Mouse (Mus musculus) limb, embryonic 11.5 days (tissue): ENCODE results near the gene Isg15. TPM values are rescaled to one million over a fixed set of nuclear protein-coding genes. Genes with fewer than 3 reads are reported as not detected.

Source experiments
- ATAC-seq: fragments of 200-750 bp; cut with Nextera tagmentation; 2 replicates; pipeline ENCODE4 v1.8.0; 2017; ENCODE audit warnings: low read depth; ENCODE audit not compliant: insufficient number of reproducible peaks, low FRiP score, low TSS enrichment
- DNase-seq: peaks from one replicate; pipeline ENCODE4 v3.0.0-alpha.2; 2015; ENCODE audit warnings: low spot score
- H3K27ac ChIP-seq: fragments of 300-500 bp; sonication (generic); replicated peaks from 2 replicates; pipeline ENCODE4 v1.5.1; 2014; ENCODE audit warnings: low read depth, mild to moderate bottlenecking, low read length
- H3K27me3 ChIP-seq: fragments of 300-500 bp; sonication (generic); 2 replicates; pipeline ENCODE4 v1.6.1; 2014; ENCODE audit warnings: mild to moderate bottlenecking, low read length, mixed read lengths; ENCODE audit not compliant: control insufficient read depth, insufficient read depth
- H3K36me3 ChIP-seq: fragments of 300-500 bp; sonication (generic); 2 replicates; pipeline ENCODE4 v1.6.1; 2014; ENCODE audit warnings: mild to moderate bottlenecking, low read length, moderate library complexity, mixed read lengths; ENCODE audit not compliant: control insufficient read depth, insufficient read depth
- H3K4me1 ChIP-seq: fragments of 300-500 bp; sonication (generic); 2 replicates; pipeline ENCODE4 v1.6.1; 2014; ENCODE audit warnings: low read length, mixed read lengths; ENCODE audit not compliant: control insufficient read depth, insufficient read depth
- H3K4me2 ChIP-seq: fragments of 300-500 bp; sonication (generic); 2 replicates; pipeline ENCODE4 v1.6.1; 2014; ENCODE audit warnings: low read depth, mild to moderate bottlenecking, moderate library complexity; ENCODE audit not compliant: severe bottlenecking
- H3K4me3 ChIP-seq: fragments of 300-500 bp; sonication (generic); 2 replicates; pipeline ENCODE4 v1.5.1; 2014; ENCODE audit warnings: low read depth, low read length
- H3K9ac ChIP-seq: fragments of 300-500 bp; sonication (generic); 2 replicates; pipeline ENCODE4 v1.6.1; 2014; ENCODE audit warnings: mild to moderate bottlenecking, low read length
- H3K9me3 ChIP-seq: fragments of 300-500 bp; sonication (generic); 2 replicates; pipeline ENCODE4 v1.6.1; 2016; ENCODE audit warnings: low read length; ENCODE audit not compliant: control insufficient read depth
- WGBS: fragments of 180-500 bp; shearing (Covaris S2); extraction: QIAGEN DNeasy Blood & Tissue Kit; methylation state at CpG from one replicate; pipeline ENCODE4 v1.1.7; 2014; 5-methylcytosine and 5-hydroxymethylcytosine counted together
- polyA plus RNA-seq: library from polyadenylated mRNA; unstranded; fragments of >200 nt; fragmentation: Nextera tagmentation; extraction: Ambion mirVana; gene quantifications from 2 replicates; pipeline ENCODE4 v1.2.1, GENCODE M21; 2014

Gene Isg15
- polyA plus RNA-seq, 1 experiment from 2014 or later = 0.20 TPM

- Histone ChIP-seq H3K4me3 (peak overlapping the region; percentile 82), H3K4me1 (peaks cover 28% of the 10 kb centered on the region), H3K27ac (no peak overlapping the region), H3K9me3 (no peaks in the 10 kb centered on the region), H3K27me3 (no peaks in the 10 kb centered on the region), H3K9ac (peak overlapping the region; percentile 67), H3K36me3 (peaks cover 8% of the 10 kb centered on the region; the same call in 1 of the 2 replicates), H3K4me2 (peak overlapping the region; percentile 87)
- DNase-seq (peak; percentile 64), ATAC-seq (no peak)
- 3% methylated on average over 35 of the region's 35 CpGs for WGBS
Measured at GRCm38 (mm10) chr4:156195927-156196870, 4.4 kb downstream of the Isg15 start.

DNA sequence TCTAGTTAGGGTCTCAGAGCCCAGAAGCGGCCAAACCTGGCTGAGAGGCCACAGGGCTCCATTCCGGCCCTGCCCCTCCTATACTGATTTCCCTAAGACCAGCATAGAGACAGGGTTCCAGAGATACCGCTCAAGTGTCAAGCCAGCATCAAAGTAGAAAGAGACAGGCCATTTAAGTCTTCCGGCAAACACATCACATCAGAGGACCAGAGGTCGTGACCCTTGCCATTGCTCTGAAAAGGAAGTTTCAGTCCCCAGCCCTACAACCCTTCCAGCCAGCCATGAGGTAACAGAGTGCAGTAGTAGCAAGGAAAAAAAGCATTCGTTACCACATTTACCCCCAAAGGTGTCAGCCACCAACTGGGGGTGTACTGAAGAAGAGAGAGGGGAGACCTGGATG is 6.3 kb downstream of the Isg15 start:
- H3K27me3 ChIP-seq = no peaks in the 10 kb centered on the region
- ATAC-seq (no peak), DNase-seq (no peak)
- H3K4me2 ChIP-seq = no peak overlapping the region; the same call in 1 of the 2 replicates
- H3K27ac ChIP-seq = no peak overlapping the region
- peaks cover 9% of the 10 kb centered on the region for H3K36me3 ChIP-seq
- H3K4me3 ChIP-seq = no peak overlapping the region
- H3K9me3 ChIP-seq = no peaks in the 10 kb centered on the region
- H3K4me1 ChIP-seq = peaks cover 33% of the 10 kb centered on the region
- 22% methylated on average over 6 of the region's 6 CpGs for WGBS
- no peak overlapping the region for H3K9ac ChIP-seq

DNA sequence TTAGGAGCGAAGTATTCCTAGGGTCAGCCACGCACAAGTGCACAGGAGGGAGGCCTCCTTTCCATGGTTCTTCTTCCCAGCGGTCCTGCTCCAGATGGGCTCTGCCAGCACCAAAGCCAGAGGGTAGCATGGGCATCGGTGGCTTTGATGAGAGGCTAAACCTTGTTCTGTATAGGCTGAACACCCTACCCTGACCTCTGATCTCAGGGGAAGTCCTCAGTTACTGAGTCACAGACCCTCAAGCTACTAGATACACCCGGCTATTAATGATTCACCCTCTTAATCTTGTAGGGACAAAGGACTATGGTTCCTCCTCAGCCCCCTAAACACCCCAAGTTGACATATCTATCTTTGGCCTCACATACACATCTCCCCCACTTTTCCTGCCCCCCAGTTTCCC is 6.7 kb downstream of the Isg15 start:
- no peak for ATAC-seq
- peaks cover 38% of the 10 kb centered on the region for H3K4me1 ChIP-seq
- H3K4me2 ChIP-seq = no peak overlapping the region
- no peaks in the 10 kb centered on the region for H3K9me3 ChIP-seq
- no peak for DNase-seq
- no peak overlapping the region for H3K27ac ChIP-seq
- no peak overlapping the region for H3K4me3 ChIP-seq
- H3K36me3 ChIP-seq = peaks cover 10% of the 10 kb centered on the region
- H3K27me3 ChIP-seq = no peaks in the 10 kb centered on the region
- 72% methylated on average over 5 of the region's 5 CpGs for WGBS
- no peak overlapping the region for H3K9ac ChIP-seq

DNA sequence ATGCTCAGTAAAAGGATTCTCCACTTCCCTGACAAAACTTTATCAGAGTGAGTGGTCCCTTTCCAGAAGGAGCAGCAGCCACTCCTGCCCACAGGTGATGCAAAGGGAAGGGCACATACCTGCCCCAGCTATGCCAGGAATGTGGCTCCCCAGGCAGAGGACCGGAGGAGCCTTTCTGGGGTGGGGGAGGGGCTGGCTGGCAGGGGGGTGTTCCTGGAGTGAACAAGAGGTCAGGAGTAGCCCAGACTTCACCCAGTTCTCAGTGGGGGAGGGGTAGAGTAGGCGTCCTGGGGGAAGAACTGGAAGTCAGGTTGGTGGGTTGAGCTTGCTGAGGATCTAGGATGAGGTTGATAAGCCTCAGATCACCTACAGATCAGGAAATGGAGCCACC is 7.4 kb downstream of the Isg15 start:
- DNase-seq (no peak), ATAC-seq (no peak)
- 28% methylated on average over 2 of the region's 2 CpGs for WGBS
- Histone ChIP-seq H3K4me2 (no peak overlapping the region), H3K4me3 (no peak overlapping the region), H3K9me3 (no peaks in the 10 kb centered on the region), H3K36me3 (peaks cover 10% of the 10 kb centered on the region), H3K27ac (no peak overlapping the region), H3K27me3 (no peaks in the 10 kb centered on the region), H3K9ac (peak overlapping the region; percentile 37; the same call in 1 of the 2 replicates), H3K4me1 (peaks cover 44% of the 10 kb centered on the region)

DNA sequence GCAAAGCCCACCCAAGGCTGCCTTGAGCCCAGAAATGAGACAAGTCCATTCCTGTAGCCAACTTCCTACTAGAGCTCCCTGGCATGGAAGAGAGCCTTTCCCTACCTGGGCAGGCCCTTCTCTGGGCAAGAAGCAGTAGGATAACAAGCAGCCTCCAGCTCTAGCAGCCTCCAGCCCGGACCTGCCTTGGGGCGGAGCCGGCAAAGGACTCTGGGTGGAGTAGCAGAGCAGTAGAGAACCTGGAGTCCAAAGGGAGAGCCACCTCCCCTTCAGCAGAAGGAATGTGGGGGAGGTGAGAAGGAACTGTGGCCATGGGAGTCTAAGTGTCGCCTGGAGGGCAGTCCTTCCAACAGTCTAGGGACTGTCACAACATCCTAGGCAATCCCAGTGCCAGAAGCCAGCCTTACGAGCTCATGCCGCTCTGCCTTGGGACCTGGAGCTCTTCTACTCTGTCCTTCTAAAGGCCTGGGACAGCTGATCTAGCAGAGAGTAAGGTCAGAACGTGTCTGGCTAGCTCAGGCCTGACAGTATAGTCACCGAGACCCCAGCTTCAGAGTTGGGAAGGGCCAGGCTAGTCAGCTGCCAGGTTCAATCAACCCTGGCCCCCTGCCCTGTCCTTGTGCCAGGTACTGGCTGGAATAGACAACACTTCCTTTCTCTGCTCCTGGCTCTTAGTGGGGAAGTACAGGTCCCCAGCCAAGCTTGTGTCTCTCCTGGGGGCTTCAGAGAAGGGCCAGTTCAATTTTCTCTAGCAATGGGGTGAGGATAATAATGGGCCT is 8.0 kb downstream of the Isg15 start:
- 35% methylated on average over 8 of the region's 8 CpGs for WGBS
- no peaks in the 10 kb centered on the region for H3K27me3 ChIP-seq
- no peak overlapping the region for H3K4me2 ChIP-seq
- ATAC-seq (no peak), DNase-seq (no peak)
- H3K4me1 ChIP-seq = peaks cover 50% of the 10 kb centered on the region
- no peak overlapping the region for H3K4me3 ChIP-seq
- no peaks in the 10 kb centered on the region for H3K9me3 ChIP-seq
- no peak overlapping the region for H3K9ac ChIP-seq
- H3K36me3 ChIP-seq = peaks cover 10% of the 10 kb centered on the region
- H3K27ac ChIP-seq = no peak overlapping the region

DNA sequence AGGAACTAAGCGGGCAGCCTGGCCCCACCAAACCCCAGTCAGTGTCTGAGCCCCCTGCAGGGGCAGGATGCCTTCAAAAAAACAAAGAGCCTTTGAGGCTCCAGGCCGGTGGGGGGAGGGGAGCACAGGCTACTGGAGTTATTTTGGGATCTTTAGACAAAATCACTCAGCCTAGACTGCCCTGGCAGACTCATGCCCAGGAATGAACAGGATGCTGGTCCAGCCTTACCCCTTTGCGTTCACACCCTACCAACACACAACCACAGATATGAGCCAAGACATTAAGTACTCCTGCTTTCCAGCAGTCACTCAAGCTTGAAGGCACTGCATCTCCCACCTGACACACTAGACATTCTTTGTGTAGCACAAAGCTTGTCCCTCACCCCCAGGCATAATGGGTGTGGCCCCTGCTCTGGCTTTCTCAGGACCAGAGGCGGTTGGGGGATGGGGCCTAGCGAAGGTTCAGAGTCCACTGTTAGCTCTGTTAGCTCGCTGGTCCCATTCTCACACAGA is 11.8 kb downstream of the Isg15 start:
- Histone ChIP-seq H3K4me1 (peaks cover 48% of the 10 kb centered on the region), H3K9ac (peak overlapping the region; percentile 17; the same call in 1 of the 2 replicates)
- peak; percentile 31; the same call in 1 of the 2 replicates for ATAC-seq

DNA sequence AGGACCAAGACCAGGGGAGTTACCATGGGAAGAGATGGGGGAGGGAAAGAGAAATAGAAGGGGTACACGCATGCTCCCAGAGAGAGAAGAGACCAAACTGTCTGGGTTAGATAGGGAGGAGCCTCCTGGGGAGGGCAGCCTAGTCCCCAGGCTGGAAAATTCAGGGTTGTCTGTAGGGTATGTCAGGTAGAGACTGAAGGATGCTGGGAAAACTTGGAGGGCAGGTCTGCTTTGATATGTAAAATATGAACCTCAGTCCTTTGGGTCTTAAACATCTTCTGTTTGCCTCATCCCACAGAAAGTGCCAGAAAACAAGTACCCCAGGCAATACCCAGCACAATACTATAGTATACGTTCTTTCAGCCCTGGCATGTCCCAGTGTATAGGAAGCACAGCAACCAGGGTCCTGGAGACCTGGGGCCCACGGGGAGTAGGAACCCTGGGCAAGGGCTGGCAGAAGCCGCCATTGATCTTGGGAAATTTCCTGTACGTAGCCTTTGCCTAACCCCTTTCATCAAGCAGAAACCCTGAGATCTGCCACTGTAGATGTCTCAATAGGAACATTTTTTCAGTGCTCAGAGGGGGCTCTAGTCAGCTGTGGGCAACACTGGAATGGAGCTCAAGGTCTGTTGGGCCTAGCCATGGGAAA is 12.3 kb downstream of the Isg15 start:
- DNase-seq = no peak
- Histone ChIP-seq H3K9ac (peak overlapping the region; percentile 17; the same call in 1 of the 2 replicates), H3K36me3 (peaks cover 9% of the 10 kb centered on the region), H3K9me3 (no peaks in the 10 kb centered on the region), H3K27ac (peak overlapping the region; percentile 59; the same call in 1 of the 2 replicates), H3K4me1 (peaks cover 43% of the 10 kb centered on the region), H3K4me2 (no peak overlapping the region), H3K27me3 (no peaks in the 10 kb centered on the region), H3K4me3 (no peak overlapping the region)
- 75% methylated on average over 5 of the region's 5 CpGs for WGBS
- no peak for ATAC-seq

More for the DNA sequence above, 11.8 kb downstream of the Isg15 start:
- peak; percentile 59 for DNase-seq
- no peaks in the 10 kb centered on the region for H3K9me3 ChIP-seq
- H3K27me3 ChIP-seq = no peaks in the 10 kb centered on the region
- H3K4me2 ChIP-seq = no peak overlapping the region
- 31% methylated on average over 6 of the region's 6 CpGs for WGBS
- H3K36me3 ChIP-seq = peaks cover 10% of the 10 kb centered on the region
- H3K27ac ChIP-seq = peak overlapping the region; percentile 59
- H3K4me3 ChIP-seq = 0 out of 2 replicates have a peak overlapping the region, but pooled peaks have one; percentile 5
